Mouse (Mus musculus): Measurements from ENCODE around the gene Naaladl1.
"Not testable (repeated sequence)": the region's sequence is repeated elsewhere in the genome, so short reads cannot be mapped to it uniquely, and the experiment has no call there.

Naaladl1 gene

GRCm38 (mm10) chr19:6127760-6128341, 22.3 kb downstream of the Naaladl1 start, which contains the start of gene Snx15:
Gene Snx15, minus strand, starts transcription at chr19:6128304.
- DNase-seq (ENCODE audit: low read depth, low spot score), result peak; percentile 94

- DNase-seq (ENCODE audit: low read depth, low spot score), result not testable (repeated sequence)
These were observed 25.0 kb downstream of the Naaladl1 start for GRCm38 (mm10) chr19:6130414-6131128.

- DNase-seq (ENCODE audit: low read depth, low spot score), result no peak
These were observed 26.7 kb downstream of the Naaladl1 start for GRCm38 (mm10) chr19:6132171-6132827.

GRCm38 (mm10) chr19:6133197-6133596, 27.6 kb downstream of the Naaladl1 start:
- DNase-seq (ENCODE audit: low read depth, low spot score), result not testable (repeated sequence)

GRCm38 (mm10) chr19:6136397-6136796, 30.8 kb downstream of the Naaladl1 start:
- DNase-seq (ENCODE audit: low read depth, low spot score), result no peak

- DNase-seq (ENCODE audit: low read depth, low spot score), result no peak
These were observed 34.1 kb downstream of the Naaladl1 start for GRCm38 (mm10) chr19:6139701-6140100.

- peak; percentile 36 for DNase-seq (ENCODE audit: low read depth, low spot score)
These were observed 34.7 kb downstream of the Naaladl1 start for GRCm38 (mm10) chr19:6140374-6140677.

GRCm38 (mm10) chr19:6140678-6141393, 35.3 kb downstream of the Naaladl1 start, which contains the start of gene Batf2:
Gene Batf2, plus strand, starts transcription at chr19:6140983.
- DNase-seq (ENCODE audit: low read depth, low spot score), result peak; percentile 92

GRCm38 (mm10) chr19:6141394-6141749, 35.8 kb downstream of the Naaladl1 start, which contains the start of gene Arl2:
Gene Arl2, minus strand, starts transcription at chr19:6141548.
- DNase-seq (ENCODE audit: low read depth, low spot score), result peak; percentile 63

GRCm38 (mm10) chr19:6144842-6145241, 39.3 kb downstream of the Naaladl1 start:
- no peak for DNase-seq (ENCODE audit: low read depth, low spot score)

GRCm38 (mm10) chr19:6155174-6155573, 49.6 kb downstream of the Naaladl1 start:
- no peak for DNase-seq (ENCODE audit: low read depth, low spot score)

GRCm38 (mm10) chr19:6156372-6156771, 50.8 kb downstream of the Naaladl1 start:
- DNase-seq (ENCODE audit: low read depth, low spot score), result no peak

- no peak for DNase-seq (ENCODE audit: low read depth, low spot score)
These were observed 51.6 kb downstream of the Naaladl1 start for GRCm38 (mm10) chr19:6157220-6157619.

- DNase-seq (ENCODE audit: low read depth, low spot score), result peak; percentile 27
These were observed 58.4 kb downstream of the Naaladl1 start for GRCm38 (mm10) chr19:6163872-6164547.
